In genomic region chr12:34991900-34992299, GRCm38 (mm10) we compare ENCODE assay signal across 20 mouse cellular contexts. TPM values are rescaled to one million over a fixed set of nuclear protein-coding genes. Genes with fewer than 3 reads are reported as not detected.
"Had no signal": no experiment of that assay in that cellular context is flagged by ENCODE, and none has a peak within 500 bp of the region (broad histone marks: within the 10 kb centered on the region; RNA-seq: fewer than 3 reads in every experiment).

No protein-coding gene starts in this region.

- DNase-seq: liver, postnatal 0 days; lung, adult 2 months; lung, postnatal 14 days; lung, postnatal 36 days; midbrain, embryonic 14.5 days; right cerebral cortex, postnatal 14 days; thymus, adult 2 months; thymus, postnatal 25 days had no signal

- H3K27me3 ChIP-seq: lung, embryonic 15.5 days; midbrain, embryonic 12.5 days; neural tube, embryonic 12.5 days; stomach, embryonic 15.5 days had no signal

- H3K9me3 ChIP-seq: lung, embryonic 15.5 days; midbrain, embryonic 12.5 days; neural tube, embryonic 12.5 days; stomach, embryonic 15.5 days had no signal

- H3K4me1 ChIP-seq: lung, embryonic 15.5 days; midbrain, embryonic 10.5 days; midbrain, embryonic 12.5 days; neural tube, embryonic 12.5 days; stomach, embryonic 15.5 days had no signal

- H3K36me3 ChIP-seq: lung, embryonic 15.5 days; midbrain, embryonic 10.5 days; midbrain, embryonic 12.5 days; neural tube, embryonic 12.5 days; stomach, embryonic 15.5 days had no signal

- H3K4me3 ChIP-seq: lung, embryonic 15.5 days; midbrain, embryonic 10.5 days; midbrain, embryonic 12.5 days; neural tube, embryonic 12.5 days; stomach, embryonic 15.5 days had no signal

- ATAC-seq: liver, postnatal 0 days; lung, postnatal 0 days; midbrain, embryonic 16.5 days had no signal

- H3K27ac ChIP-seq: lung, embryonic 15.5 days; macrophage; midbrain, embryonic 10.5 days; midbrain, embryonic 12.5 days; neural tube, embryonic 12.5 days; stomach, embryonic 15.5 days; stomach, postnatal 0 days had no signal

- H3K9ac ChIP-seq: liver, postnatal 0 days; lung, embryonic 15.5 days; midbrain, embryonic 12.5 days; neural tube, embryonic 12.5 days; stomach, embryonic 15.5 days had no signal

- H3K4me2 ChIP-seq: lung, embryonic 15.5 days; midbrain, embryonic 12.5 days; neural tube, embryonic 12.5 days; stomach, embryonic 15.5 days had no signal

RNA-seq across cellular contexts. Expression of gene Prps1l1, which starts 7.3 kb away (rescaled TPM):
- total RNA-seq: megakaryocyte-erythroid progenitor cell, adult 5-6 weeks had no signal
- polyA plus RNA-seq: liver, postnatal 0 days; lung, adult 2 months; lung, embryonic 15.5 days; lung, postnatal 0 days; macrophage; midbrain, embryonic 10.5 days; midbrain, embryonic 12.5 days; midbrain, embryonic 14.5 days; midbrain, embryonic 16.5 days; neural tube, embryonic 12.5 days; neural tube, embryonic 14.5 days; spleen, adult 2 months; stomach, embryonic 15.5 days; stomach, postnatal 0 days; thymus, adult 2 months had no signal
